Mouse (Mus musculus): Measurements from ENCODE around the gene Cct7.

GRCm38 (mm10) chr6:85475581-85475980, 24.3 kb downstream of the Cct7 start:
- TF ChIP-seq CTCF (IDR thresholded peaks at IDR 0.05; ENCODE audit: low read depth, low read length): no peak
- TF ChIP-seq POLR2A (IDR thresholded peaks at IDR 0.05; ENCODE audit: extremely low read depth, insufficient read depth, low read length): no peak

All from liver, adult 2 months (tissue).